Mouse (Mus musculus): ENCODE results near the gene Pan2.
"Not testable (repeated sequence)": the region's sequence is repeated elsewhere in the genome, so short reads cannot be mapped to it uniquely, and the experiment has no call there.

Gene Pan2

DNA sequence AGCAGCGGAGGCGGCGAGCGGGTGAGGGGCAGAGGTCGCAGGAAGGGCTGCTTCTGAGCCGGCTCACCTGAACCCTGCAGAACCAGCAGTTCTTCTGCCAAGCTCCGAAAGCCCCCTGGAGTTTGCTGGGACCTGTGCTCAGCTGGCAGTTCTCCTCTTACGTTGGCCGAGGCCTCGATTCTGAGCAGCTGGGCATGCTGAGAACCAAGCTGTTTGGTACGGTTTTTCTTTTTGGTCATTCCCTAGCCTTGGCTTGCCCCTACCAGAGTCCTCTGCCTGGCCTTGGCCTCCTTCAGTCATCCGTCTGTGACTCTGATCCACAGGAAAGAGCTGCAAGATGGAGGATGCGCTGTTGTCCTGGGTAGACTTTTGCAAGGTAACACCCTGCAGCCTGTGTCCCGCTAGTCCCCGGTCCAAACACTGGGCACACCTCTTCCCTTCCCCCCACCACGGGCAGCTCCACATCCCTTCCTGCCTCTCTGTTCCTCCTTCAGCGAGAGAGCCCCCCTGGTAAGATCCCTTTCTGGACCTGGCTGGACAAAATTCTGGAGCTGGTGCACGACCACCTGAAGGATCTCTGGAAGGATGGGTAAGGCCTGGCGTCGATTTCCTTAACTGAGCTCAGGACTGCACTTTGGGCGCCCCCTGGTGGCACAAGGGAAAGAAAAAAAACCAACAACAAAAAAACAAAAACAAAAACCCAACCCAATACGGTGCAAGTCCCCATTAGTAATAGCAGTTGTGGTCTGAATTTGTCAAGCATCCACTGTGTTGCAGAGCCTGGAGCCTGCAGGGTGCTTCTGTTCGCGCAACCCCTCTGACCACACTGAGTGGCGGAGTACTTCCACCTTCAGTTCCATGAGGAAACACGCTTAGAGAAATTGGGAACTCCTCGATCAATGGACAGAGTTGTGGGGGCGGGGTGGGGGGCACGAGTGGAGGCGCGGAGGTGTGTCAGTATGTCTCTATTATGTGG, 19.2 kb upstream of the Pan2 start:
- DNase-seq (ENCODE audit: extremely low read depth, low read depth, low spot score), result no peak

GRCm38 (mm10) chr10:128290594-128290993, 12.5 kb upstream of the Pan2 start:
- DNase-seq (ENCODE audit: extremely low read depth, low read depth, low spot score), result peak; percentile 23

DNA sequence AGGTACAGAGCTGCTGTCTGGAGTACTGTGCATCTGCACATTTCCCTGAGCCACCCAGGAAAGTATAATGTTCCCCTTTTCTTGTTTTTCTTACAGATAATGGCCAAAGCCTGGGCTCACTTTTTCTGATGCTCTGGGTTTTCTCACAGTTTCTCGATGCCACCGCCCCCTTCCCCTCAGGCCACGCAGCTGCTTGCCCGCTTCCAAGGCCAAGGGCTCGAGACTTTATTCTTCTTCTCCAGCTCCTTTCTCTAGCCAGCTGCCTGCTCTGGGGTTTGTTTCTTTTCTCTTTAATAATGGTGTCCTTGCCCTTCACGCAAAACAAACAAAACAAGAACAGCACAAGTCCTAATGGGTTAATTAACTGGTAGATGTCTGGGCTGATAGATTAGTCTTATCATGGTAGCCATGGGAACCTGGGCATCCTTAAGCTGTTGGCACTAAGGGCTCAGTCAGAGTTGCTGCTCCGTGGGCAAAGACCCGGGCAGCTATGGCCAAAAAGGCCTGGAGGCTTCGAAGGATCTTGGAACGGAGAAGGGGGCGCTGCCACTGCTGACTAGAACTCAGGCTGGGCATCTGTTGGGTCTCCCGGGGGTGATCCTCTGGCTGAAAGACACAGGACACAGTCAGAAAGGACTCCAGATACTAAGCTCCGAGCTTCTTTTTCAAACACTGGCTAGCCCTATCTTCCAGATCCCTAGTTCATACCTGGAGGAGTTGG, 6.6 kb upstream of the Pan2 start:
- no peak for DNase-seq (ENCODE audit: extremely low read depth, low read depth, low spot score)

- no peak for DNase-seq (ENCODE audit: extremely low read depth, low read depth, low spot score)
These were observed 5.9 kb upstream of the Pan2 start for GRCm38 (mm10) chr10:128297221-128297620.

DNA sequence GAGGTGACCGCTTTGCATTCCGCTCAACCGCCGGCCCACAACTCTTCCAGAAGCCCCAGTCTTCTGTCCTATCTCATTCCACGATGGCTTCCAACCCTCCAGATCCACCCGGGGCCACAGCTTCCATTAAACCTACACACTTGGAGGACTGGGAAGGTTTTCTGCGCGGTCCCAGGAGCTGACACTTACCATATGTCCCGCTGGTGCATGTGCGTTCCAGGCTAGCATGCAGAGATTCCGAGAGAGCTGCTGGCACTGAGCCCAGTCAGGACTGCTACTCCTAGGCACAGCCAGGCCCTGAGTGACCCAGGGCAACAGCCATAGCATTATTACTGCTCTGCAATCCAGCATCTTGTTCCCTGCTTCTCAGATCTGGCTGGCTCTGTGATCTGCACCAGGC, 5.5 kb upstream of the Pan2 start:
- DNase-seq (ENCODE audit: extremely low read depth, low read depth, low spot score), result no peak

GRCm38 (mm10) chr10:128298243-128298642, 4.9 kb upstream of the Pan2 start:
- DNase-seq (ENCODE audit: extremely low read depth, low read depth, low spot score), result peak; percentile 42

DNA sequence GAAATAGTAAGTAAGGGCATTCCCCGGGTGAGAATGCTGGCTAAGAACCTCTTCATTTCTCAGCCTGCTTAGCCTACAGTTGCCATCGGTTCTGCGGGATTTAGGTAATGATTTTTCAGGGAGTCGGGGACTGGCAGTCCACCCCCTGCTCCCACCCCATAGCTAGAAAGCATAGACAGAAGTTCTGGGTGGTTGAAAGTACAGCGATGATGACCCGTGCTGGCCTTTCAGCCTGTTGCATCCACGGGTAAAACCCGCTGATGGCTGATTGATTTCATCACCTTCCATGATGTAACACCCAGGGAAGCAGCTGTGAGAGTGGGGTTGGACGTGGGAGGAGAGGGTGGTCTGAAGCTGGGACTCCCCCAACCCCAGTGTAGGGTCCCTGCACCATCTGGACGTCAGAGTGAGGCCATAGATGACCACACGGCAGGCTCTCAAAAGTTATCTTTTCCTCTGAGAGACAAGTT, 4.4 kb upstream of the Pan2 start, which contains the start of gene Il23a:
Gene Il23a, minus strand, starts transcription at position 51 of the 470 bp plus-strand sequence.
- DNase-seq (ENCODE audit: extremely low read depth, low read depth, low spot score), result no peak

DNA sequence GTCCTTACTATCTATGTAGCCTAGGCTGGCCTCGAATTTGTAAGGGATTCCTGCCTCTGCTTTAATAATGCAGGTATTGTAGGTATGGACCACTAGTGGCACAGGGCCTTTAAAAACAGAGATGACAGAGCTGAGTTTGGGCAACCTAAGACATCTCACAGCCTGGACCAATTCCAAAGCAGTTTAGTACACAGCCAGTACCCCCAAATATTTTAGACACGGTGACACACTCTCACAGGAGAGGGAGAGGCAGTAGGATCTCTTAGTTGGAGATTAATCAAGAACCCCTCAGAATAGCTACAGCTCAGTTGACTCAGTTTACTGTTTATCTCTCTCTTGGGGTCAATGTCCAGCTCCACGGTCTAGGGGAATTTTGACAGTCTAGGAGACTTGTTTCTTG, 778 bp upstream of the Pan2 start:
- DNase-seq (ENCODE audit: extremely low read depth, low read depth, low spot score), result no peak

DNA sequence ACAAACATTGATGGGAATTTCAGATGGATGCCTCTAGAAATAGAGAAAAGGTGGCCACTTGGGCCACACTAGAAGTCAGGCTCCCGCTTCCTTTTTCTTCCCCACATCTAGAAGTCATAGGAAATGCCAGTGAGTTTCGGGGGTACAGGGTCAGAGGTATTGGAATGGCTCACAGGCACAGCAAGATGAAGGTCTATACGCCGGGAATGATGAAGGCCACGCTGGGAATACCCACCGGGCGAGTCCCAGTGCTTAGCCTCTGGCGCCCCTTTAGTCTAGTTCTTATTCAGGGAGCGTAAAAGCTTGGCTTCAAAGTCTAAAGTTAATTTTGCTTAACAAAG, 380 bp upstream of the Pan2 start:
- DNase-seq (ENCODE audit: extremely low read depth, low read depth, low spot score), result no peak

- DNase-seq (ENCODE audit: extremely low read depth, low read depth, low spot score), result no peak
These were observed 6.5 kb downstream of the Pan2 start for GRCm38 (mm10) chr10:128309654-128310053.

DNA sequence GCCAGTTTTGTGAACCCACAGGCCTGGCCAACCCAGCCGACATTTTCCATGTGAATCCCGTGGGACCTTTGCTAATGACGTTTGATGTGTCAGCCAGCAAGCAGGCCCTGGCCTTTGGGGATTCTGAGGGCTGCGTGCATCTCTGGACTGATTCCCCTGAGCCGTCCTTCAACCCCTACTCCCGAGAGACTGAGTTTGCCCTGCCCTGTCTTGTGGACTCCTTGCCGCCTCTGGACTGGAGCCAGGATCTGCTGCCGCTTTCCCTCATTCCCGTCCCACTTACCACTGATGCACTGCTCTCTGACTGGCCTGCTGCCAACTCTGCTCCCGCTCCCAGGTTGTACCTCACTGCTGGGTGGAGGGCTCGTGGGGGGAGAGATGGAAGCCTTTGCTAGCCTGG, 7.0 kb downstream of the Pan2 start:
- no peak for DNase-seq (ENCODE audit: extremely low read depth, low read depth, low spot score)

GRCm38 (mm10) chr10:128310902-128311301, 7.8 kb downstream of the Pan2 start:
- DNase-seq (ENCODE audit: extremely low read depth, low read depth, low spot score), result no peak

GRCm38 (mm10) chr10:128315578-128315977, 12.4 kb downstream of the Pan2 start:
- no peak for DNase-seq (ENCODE audit: extremely low read depth, low read depth, low spot score)

DNA sequence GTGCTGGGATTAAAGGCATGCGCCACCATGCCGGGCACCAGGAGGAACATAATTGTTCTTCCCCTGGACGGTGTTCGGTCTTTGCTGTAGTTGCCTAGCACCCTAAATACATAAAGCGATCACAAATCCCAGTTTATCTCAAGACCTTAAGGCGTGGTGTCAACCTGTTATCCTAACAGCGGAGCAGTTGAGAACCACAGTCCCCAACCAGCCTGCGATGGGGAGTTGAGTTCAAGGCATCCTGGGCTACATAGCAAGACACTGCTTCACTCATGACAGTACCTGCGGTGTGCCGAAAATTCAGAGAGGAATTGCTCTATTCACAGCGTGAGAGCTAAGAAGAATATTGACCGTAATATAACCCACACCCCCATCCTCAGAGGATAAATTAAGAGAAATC, 18.5 kb downstream of the Pan2 start:
- DNase-seq (ENCODE audit: extremely low read depth, low read depth, low spot score), result no peak

GRCm38 (mm10) chr10:128322141-128323108, 19.3 kb downstream of the Pan2 start, which contains the start of gene Cnpy2:
Gene Cnpy2, plus strand, starts transcription at chr10:128322459.
- DNase-seq (ENCODE audit: extremely low read depth, low read depth, low spot score), result no peak

GRCm38 (mm10) chr10:128323516-128323915, 20.4 kb downstream of the Pan2 start:
- no peak for DNase-seq (ENCODE audit: extremely low read depth, low read depth, low spot score)

- no peak for DNase-seq (ENCODE audit: extremely low read depth, low read depth, low spot score)
These were observed 23.7 kb downstream of the Pan2 start for GRCm38 (mm10) chr10:128326825-128327224.

- no peak for DNase-seq (ENCODE audit: extremely low read depth, low read depth, low spot score)
These were observed 24.5 kb downstream of the Pan2 start for GRCm38 (mm10) chr10:128327610-128328009.

GRCm38 (mm10) chr10:128332358-128333249, 29.5 kb downstream of the Pan2 start:
- not testable (repeated sequence) for DNase-seq (ENCODE audit: extremely low read depth, low read depth, low spot score)

- DNase-seq (ENCODE audit: extremely low read depth, low read depth, low spot score), result no peak
These were observed 32.4 kb downstream of the Pan2 start for GRCm38 (mm10) chr10:128335582-128335981.

Data from fat pad, adult 2 months (tissue).